Mouse (Mus musculus): ENCODE data around the gene Rerg.

Gene Rerg

DNA sequence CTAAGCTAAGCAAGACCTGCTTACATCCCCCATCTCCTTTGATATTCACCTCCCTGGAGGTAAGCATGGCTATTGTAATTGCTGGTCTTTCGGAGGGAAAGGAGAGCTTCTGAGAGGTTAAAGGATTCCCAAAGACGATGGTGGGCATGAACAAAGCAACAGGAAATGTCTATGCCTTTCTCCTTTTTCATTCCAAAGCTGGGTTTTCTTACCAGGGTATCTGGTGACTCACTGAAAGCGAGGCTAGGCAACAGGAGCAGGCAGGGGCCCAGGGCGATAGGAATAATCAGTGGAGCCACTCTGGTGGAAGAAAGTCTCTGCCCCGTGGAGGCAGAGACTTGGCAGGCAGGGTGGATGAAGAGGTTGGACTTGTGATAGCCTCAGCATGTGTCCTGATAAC is at the start of gene Rerg:
Rerg (minus strand) TSS at position 272 of the 400 bp plus-strand sequence.
- DNase-seq = no peak

DNA sequence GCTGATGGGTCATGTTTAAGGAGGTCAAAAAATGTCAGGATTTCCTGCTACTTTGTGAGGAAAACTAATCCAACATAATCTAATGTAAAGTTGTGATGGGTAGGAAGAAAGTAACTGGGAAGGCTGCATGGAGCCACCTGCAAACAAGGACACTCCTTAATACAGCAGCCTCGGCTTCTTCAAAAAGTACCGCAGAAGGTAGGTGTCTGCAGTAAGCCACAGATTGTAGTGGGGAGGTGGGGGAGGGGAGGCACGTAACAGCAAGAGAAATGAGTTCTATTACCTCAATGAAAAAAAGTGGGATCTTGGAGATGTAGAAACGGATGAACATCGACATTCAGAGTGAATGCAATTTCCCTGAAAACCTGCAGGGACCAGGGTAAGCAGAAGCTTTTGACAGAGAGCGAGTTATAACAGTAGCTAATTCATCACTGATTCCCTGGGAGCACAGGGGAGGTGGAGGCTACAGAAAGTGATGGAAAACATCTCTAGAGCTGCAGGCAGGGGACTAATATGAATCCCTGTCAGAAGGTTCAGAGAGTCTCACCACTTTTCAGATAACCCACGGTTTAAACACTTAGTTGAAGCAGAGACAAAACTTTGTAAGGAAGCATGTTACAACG is 47.7 kb upstream of the Rerg start:
- no peak for DNase-seq

DNA sequence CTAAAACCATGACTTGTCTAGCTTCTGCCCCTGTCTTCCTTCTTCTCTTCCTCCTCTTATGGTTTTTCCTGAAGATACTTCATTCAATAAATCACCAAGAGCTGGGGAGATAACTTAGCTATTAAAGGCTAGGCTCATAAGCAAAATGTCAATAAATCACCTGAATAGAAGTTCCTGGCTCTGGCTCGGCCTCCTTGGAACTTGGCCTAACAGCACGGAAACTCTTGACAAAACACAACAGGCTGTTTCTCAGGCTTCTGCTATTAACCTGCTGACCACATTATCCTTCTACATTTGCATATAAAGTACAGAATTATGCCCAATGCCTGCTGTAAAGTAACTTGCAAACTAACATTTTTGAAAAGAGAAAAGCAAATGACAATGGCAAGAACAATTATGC is 41.1 kb upstream of the Rerg start:
- peak; percentile 37 for DNase-seq

DNA sequence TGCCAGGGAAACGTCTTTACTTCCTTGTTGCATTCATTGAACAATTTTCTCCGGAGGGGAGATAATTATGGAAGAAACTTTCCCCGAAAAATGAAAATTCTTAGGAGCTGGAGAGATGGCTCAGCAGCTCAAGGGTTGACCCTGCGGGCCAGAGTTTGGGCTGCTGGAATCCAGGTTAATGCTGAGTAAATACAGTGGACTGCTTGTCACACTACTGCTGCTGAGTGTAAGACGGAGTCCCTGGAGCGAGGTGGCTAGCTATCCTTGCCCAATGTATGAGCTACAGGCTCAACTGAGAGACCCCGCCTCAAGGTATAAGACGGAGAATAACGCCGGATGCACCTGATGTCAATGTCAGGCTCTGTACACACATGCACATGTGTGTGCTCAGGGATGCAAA is 40.7 kb upstream of the Rerg start:
- DNase-seq = no peak

DNA sequence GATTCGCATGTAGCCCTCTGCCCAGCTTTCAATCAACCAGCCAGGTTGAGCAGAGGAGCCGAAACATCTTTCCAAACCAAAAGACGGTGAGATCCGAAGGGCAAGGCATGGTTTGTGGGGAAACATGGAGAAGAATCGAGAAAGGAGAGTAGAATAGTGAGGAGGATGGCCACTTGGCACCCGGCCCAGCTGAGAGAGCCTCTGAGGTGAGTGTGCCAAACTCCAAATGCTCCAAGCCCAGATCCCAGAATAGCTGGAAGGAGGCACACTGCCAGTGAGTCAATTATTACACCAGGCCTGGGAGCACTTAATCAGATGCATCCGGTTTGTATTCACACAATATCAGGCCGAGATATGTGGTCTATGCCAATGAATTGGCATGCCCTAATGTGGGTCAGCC is 39.7 kb upstream of the Rerg start:
- DNase-seq = peak; percentile 88

DNA sequence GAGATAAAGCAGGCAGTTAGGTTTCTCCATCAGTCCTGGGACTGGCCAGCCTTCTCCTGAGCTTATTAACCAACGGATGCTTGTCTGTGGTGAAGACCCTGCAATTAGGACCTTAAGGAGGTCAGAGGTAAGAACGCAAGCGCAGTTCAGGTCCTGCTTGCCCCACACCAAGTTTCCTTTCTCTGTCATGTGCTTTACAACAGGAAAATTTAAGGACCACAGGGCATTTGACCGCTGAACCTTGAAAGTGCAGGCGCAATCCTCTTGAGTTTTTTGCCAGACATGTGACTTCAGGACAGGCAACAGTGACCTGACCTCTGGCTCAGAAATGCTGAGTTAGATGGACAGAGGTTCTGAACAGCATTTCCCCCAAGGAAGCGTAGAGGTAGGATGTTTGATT is 36.8 kb upstream of the Rerg start:
- peak; percentile 53 for DNase-seq

DNA sequence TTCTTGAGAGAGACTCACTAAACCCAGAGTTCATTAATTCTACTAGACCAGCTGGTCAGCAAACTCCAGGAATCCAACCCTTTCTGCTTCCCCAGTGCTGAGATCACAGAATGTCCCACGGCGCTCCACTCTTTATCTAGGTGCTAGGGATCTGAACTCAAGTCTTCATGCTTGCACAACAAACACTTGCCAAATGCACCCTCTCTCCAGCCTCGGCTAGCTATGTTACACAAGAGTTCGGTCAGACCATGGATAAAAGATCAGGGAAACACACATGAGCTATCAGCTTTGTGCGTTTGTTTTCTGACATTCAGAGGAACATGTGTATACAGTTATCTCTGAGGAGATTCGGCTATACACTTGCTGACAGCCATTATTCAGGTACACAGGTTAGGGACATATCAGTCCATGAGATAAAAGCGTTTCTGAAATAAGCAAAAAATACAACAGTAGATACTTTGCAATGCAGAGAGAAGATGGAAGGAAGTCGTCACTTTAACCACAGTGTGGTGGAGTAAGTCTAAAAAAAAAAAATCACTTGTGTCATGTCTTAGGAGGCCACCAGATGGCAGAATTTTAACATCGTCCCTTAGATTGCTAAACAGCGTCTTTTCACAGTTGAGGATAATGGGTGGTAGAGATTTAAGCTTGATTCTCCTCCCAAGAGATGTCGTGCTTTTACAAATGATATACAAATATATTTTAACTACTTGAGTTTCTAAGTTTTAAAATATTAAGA is 35.5 kb upstream of the Rerg start:
- no peak for DNase-seq

DNA sequence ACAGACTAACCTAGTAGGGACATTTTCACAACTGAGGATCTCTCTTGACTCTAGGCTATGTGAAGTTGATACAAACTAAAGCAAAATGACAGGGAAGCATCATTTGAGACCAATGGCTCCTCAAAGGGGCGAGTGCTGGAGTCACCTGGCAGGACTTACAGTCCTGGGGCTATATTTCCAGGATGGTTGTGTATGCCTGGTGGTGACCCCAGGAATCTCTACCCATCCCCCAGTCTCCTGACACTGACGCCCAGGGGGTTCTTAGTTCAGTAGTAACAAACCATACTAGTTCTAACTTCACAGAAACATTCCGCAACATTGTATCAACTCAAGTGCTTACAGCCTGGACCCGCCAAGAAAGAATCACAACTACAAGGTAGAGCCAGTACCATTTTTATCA is 32.4 kb upstream of the Rerg start:
- DNase-seq = no peak

DNA sequence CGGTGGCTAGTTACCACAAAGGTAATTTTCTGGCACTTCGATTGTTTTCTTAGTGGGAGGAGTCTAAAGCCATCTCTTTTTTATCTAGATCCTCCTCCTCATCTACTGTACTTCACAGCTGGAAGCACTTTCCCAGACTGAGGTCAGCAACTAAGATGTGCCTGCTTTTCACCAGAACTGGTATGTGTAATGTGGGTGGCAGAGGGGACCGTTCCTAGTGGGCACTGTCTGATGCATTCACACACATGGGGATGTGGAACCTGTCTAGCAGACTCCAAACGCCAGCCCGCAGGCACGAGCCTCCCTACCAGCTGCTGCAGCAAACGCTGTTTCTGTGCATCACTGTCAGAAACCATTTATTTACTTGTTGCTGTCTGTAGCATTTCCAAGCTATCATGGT is 31.3 kb upstream of the Rerg start:
- DNase-seq = no peak

DNA sequence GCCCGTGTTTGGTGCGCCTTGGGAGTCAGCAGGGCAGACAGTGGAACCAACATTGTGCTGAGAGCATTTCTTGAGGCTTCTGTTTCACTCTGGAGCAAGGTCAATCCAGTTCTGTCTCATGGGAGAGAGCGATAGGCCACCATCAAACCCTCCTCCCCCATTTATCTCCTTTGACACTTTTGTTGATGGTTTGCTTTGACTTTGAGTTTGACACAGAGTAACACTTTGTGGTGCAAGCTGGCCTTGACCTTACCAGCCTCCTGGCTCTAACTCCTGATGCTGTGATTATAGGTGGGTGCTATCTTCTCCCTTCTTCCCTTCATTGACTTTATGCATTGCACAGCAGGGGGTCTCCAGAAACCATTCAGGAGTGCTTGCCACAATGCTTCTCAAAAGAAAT is 30.9 kb upstream of the Rerg start:
- no peak for DNase-seq

DNA sequence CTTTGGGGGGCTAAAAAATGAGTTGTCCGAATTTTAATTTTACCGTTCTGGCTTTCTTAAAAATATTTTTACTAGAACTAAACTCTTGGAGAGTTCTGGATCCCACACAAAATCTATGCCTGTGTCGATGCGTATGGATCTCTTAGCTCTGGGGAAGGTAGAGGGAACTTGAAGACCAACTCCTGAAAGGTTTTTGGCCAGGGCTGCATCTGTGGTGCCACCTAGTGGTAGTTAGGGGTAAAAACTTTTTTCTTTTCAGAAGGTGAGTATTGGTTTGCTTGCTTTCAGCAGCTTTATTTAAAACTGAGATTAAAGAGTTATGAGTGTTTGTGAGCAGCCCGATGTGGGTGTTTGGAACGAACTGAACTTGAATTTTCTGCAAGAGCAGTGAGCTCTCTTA is 21.8 kb upstream of the Rerg start:
- DNase-seq = peak; percentile 16

DNA sequence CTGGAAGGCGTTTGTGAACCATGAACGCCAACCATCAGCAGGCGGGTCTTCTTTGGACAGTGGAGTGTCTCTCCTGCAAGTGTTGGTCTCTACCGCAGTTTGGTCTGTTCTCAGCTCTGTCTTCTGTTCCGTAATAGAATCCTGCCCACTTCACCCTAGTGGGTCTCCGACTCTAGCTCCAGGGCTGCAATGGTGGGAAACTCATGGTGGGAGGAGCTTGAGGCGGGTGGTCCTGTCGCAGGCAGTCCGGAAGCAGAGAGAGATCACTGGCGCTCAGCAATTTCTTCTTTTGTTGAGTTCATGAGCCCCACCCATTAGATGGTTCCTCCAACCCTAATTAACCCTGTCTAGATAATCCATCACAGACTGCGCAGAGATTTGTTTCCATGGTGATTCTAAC is 20.7 kb upstream of the Rerg start:
- DNase-seq = no peak

DNA sequence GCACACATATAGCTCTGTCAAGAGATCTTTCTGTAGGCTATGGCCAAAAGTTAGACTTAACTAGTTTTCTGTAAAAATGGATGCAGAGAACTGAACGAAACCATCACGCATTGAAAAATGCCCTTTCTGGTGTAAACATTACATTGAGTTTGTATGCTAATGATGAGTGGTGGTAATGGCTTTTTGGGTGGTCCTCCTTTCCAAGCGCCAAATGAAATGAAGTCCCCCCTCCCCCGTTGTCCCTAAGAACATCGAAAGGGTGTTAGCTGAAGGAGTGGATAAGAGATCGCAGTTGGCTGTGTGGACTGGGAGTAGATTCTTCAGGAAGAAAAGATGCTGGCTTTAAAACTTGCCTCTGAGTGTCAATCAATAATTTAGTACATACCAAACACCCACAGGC is 20.3 kb upstream of the Rerg start:
- no peak for DNase-seq

DNA sequence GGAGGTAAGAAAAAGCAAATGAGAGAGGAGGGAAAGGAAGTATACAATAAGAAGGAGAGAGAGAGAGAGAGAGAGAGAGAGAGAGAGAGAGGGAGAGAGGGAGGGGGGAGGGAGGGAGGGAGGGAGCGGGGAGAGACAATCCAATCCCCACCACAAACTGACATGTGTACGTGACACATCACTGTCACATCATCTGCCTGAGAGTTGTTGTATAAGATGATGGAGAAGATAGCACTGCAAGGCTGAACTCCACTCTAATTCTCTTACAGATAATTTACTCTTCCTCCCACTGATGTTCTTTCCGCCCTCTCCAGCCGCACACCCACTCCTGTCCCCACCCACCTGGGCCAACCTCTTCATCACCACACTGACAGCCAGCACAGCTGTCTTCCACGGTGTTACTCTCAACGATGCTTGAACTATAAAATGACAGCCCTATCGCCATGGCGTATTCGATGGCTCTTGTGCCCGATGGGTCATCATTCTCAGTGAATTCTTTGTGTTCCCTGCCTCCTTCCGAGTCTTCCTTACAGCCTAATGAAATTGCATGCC is 18.2 kb upstream of the Rerg start:
- no peak for DNase-seq

DNA sequence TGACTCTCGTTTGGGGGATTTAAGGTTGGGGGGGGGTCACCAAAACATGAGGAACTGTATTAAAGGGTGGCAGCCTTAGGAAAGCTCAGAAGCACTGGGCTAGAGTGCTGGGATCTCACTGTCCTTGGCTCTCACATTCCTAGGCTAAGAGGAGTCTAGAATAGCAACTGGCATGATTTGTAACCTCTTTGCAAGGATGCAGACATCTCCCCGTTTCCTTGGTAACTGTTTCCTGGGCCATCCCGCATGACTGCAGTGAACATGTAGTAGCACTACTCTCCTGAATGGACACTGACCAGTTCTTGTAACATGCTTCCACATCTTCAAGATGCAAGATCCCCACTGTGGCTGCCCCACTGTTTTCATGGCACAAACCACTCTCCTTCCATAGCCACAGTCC is 17.1 kb upstream of the Rerg start:
- DNase-seq = no peak

DNA sequence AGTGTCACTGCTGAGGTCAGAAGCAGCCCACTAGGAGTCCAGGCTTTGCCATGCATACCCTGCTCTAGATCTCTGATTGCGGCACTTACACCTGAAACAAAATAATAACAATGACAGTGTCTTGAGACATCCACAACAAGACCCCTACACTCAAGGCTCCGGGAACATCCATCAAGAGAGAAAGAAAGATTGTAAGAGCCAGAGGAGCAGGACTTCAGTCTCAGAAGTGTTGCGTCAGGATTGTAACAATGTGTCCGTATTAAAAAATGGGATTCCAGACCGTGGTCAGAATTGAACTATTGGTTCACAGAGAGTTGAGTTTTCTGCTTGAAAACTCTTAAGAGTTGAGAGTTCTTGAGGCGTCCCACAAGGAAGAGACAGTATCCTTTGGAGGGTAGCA is 10.3 kb upstream of the Rerg start:
- DNase-seq = no peak

DNA sequence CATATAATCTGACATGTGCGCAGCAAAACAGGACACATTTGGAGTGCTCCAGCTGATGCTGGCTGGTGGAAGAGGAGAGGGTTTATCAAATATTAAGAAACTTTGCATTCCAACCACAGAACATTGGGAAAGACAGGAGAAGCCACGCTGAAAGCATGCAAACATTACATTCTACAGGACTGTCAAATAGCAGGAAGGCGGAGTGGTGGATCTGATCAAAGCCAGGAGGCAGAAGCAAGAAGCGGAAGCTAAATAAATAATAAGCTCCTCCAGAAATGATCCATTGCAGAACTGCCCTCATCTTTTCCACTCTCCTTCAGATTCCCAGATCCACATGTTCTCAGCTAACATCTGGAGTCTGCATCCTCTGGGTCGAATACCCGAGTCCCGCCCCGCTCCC is 9.8 kb upstream of the Rerg start:
- no peak for DNase-seq

DNA sequence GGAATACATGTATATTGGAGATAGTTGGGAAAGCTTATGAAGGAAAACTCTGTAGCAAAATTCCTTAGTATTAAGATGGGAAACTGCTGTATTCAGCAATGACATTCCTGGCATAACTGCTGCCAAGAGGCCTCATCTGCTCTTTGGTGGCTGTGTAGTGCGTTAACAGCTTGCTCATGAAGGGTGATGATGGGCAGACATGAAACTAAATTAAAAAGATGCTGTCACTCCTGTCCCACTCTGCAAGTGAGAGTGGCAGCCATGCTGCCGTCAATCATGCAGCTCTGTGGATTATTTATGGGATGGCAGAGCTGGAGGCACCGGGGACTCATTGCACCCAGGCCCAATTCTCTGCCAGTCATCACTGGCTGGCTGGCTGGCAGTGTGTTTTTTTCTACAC is 8.7 kb upstream of the Rerg start:
- DNase-seq = no peak

DNA sequence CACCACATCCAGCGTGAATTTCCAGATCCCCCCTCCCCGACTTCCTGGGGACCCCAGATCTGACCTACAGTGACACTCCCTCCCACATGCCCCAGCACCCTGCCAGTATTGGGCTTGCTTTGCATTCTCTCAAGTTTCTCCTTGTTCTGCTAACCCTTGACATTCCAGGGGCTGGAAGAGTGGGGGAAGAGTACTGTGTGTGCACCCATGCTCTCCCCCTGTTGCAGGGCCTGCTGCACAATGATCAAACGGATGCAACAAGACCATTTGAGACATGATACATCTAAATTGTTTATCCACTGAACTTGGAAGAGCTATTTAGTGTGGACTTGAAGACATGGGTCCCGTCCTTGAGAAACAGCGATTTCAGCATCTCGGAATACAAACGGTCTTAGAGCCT is 349 bp upstream of the Rerg start:
- no peak for DNase-seq

DNA sequence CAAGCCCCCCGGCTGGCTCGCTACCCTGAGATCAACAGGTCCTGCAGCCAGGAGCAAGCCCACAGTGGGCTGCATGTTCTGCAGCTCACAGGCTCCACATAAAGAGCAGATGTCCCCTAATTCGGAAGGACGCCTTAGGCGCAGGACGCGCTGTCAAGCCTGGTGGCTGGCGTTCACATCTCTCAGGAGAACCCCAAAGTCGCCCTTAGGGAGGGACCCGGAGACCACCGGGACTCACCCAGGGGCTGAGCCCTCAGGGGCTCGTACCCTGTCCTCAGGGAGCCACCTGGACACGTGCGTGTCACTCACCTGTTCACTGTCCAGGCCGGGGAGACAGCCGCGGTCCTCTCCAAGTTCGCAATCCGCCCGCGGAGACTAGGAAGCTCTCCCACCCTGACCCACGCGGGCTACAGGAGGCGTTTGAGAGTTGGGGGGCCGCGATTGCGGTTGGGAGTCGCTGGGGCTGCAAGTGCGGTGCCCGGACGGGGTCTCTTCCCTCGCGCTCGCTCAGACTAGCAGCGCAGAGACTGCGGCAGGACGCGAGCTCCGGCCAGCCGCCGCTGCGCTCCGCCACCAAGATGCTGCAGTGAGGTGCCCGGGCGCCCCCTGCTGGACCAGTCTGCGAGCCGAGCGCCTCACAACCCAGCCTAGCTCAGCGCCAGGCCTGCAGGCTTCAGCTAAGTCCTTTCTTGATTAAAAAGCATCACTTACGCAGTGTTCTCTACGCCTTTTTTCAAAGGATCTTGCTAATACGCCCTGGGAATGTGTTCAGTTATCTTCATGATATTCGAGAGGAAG is 927 bp downstream of the Rerg start:
- peak; percentile 91 for DNase-seq

DNA sequence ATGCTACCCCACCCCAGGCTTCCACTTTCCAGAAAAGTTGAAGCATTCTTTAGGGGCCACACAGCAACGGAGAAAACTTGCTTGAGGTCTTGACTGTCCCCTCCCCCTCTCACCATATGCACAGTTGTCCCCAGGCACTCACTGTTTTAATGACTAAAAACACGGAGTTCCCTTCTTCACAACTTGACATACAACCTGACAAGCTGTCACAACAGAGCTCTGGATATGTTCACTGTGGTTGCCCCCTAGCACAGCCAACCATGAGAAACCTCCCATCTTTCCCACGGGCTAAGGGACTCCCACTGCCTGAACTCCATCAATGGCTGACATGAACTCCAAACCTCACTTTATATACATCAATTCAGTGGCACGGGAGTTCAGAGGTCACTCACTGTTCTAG is 3.5 kb downstream of the Rerg start:
- no peak for DNase-seq

DNA sequence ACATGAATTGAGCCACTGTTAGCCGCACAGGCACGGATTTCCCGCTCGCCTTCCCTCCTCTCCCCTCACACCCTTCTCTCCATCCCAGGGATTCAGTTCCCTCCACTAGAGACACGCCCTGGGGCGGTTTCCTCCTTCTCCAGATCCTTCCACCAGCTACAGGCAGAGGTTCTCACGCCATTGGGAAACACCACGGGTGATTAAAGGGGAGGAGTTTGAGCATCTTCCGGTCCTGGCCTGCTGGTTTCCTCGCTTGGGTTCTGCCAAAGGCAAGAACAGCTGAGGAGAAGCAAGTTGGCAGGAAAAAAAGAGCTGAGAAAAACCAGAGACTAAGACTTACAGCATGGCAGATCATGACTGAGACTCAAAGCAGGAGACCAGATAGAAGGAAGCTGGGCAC is 6.7 kb downstream of the Rerg start:
- no peak for DNase-seq

DNA sequence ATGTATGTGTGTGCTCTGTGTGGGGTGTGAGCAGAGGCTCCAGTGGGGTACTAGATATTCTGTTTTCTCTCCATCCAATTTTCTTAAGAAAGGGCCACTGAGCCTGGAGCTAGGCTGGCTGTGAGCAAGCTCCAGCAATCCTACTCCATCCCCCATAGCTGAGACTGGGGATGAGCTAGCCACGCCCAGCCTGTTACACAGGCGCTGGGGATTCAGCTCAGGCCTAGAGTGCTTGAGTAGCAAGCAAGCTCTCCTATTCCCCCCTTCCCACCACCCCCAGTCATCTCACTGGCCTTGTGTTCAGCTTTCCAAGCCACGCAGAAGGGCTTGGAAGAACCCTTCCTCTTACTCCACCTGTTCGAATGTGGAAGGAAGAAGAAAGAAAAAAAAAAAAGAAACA is 7.2 kb downstream of the Rerg start:
- DNase-seq = no peak

DNA sequence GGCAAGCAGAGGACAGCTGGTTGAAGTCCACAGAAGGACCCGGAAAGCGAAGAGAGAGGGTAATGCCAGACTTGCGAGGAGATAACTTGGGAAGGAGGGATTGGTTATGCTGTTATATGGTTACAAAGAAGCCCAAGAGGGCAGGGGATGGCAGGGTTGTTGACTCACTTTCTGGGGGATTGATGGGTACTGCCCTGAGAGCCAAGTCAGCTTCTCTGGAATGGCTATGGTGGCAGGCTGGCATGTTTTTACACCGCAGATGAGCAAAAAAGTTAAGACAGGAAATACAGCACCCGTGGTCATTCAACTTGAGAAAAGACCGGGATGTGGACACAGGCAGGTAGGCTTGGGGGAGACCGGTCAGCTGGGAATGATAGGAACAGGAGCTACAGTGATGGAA is 7.8 kb downstream of the Rerg start:
- no peak for DNase-seq

Measured in kidney, adult 18-20 months (tissue).